Mouse (Mus musculus): ENCODE measurements around the gene Limk1. TPM values are rescaled to one million over a fixed set of nuclear protein-coding genes. Genes with fewer than 3 reads are reported as not detected.
"Not testable (repeated sequence)": the region's sequence is repeated elsewhere in the genome, so short reads cannot be mapped to it uniquely, and the experiment has no call there.

Limk1 gene
- polyA plus RNA-seq, 1 experiment from 2014 or later = 3.3 TPM

- H3K4me2 ChIP-seq; H3K4me3 ChIP-seq (ENCODE audit: low read depth, low read length); ATAC-seq (replicated peaks; ENCODE audit: insufficient number of reproducible peaks, low FRiP score, low TSS enrichment); H3K9me3 ChIP-seq (replicated peaks; ENCODE audit: control insufficient read depth, low read length); H3K36me3 ChIP-seq (ENCODE audit: control insufficient read depth, insufficient read depth, low read length); H3K9ac ChIP-seq (ENCODE audit: low read depth, low read length); H3K4me1 ChIP-seq (ENCODE audit: control insufficient read depth, insufficient read depth, low read length); H3K27me3 ChIP-seq (ENCODE audit: control insufficient read depth, insufficient read depth, low read length); H3K27ac ChIP-seq (ENCODE audit: low read depth, low read length): not testable (repeated sequence)
- WGBS (ENCODE audit: insufficient replicate concordance) = 59% methylated on average over 3 of the region's 4 CpGs
These were observed 39.4 kb downstream of the Limk1 start for GRCm38 (mm10) chr5:134648976-134649375.

GRCm38 (mm10) chr5:134647394-134647793 lies 41.0 kb downstream of the Limk1 start:
- 67% methylated on average over 2 of the region's 2 CpGs for WGBS (ENCODE audit: insufficient replicate concordance)
- H3K36me3 ChIP-seq (ENCODE audit: control insufficient read depth, insufficient read depth, low read length) = no peaks in the 10 kb centered on the region
- H3K4me1 ChIP-seq (ENCODE audit: control insufficient read depth, insufficient read depth, low read length) = no peaks in the 10 kb centered on the region
- H3K4me3 ChIP-seq (ENCODE audit: low read depth, low read length) = no peak overlapping the region
- ATAC-seq (replicated peaks; ENCODE audit: insufficient number of reproducible peaks, low FRiP score, low TSS enrichment) = no peak
- H3K9me3 ChIP-seq (replicated peaks; ENCODE audit: control insufficient read depth, low read length) = no peaks in the 10 kb centered on the region
- no peak overlapping the region for H3K4me2 ChIP-seq
- no peak overlapping the region for H3K27ac ChIP-seq (ENCODE audit: low read depth, low read length)
- no peaks in the 10 kb centered on the region for H3K27me3 ChIP-seq (ENCODE audit: control insufficient read depth, insufficient read depth, low read length)
- no peak overlapping the region for H3K9ac ChIP-seq (ENCODE audit: low read depth, low read length)

GRCm38 (mm10) chr5:134646461-134646860 lies 41.9 kb downstream of the Limk1 start:
- no peak overlapping the region for H3K9ac ChIP-seq (ENCODE audit: low read depth, low read length)
- no peak overlapping the region for H3K4me2 ChIP-seq
- 71% methylated on average over 4 of the region's 4 CpGs for WGBS (ENCODE audit: insufficient replicate concordance)
- no peak overlapping the region for H3K4me3 ChIP-seq (ENCODE audit: low read depth, low read length)
- H3K36me3 ChIP-seq (ENCODE audit: control insufficient read depth, insufficient read depth, low read length) = no peaks in the 10 kb centered on the region
- H3K27me3 ChIP-seq (ENCODE audit: control insufficient read depth, insufficient read depth, low read length) = no peaks in the 10 kb centered on the region
- ATAC-seq (replicated peaks; ENCODE audit: insufficient number of reproducible peaks, low FRiP score, low TSS enrichment) = no peak
- no peaks in the 10 kb centered on the region for H3K9me3 ChIP-seq (replicated peaks; ENCODE audit: control insufficient read depth, low read length)
- H3K4me1 ChIP-seq (ENCODE audit: control insufficient read depth, insufficient read depth, low read length) = no peaks in the 10 kb centered on the region
- H3K27ac ChIP-seq (ENCODE audit: low read depth, low read length) = no peak overlapping the region

GRCm38 (mm10) chr5:134644643-134645118 lies 43.7 kb downstream of the Limk1 start:
- Histone ChIP-seq H3K4me2 (no peak overlapping the region), H3K27me3 (ENCODE audit: control insufficient read depth, insufficient read depth, low read length) (no peaks in the 10 kb centered on the region), H3K27ac (ENCODE audit: low read depth, low read length) (no peak overlapping the region), H3K4me3 (ENCODE audit: low read depth, low read length) (no peak overlapping the region), H3K36me3 (ENCODE audit: control insufficient read depth, insufficient read depth, low read length) (no peaks in the 10 kb centered on the region), H3K9ac (ENCODE audit: low read depth, low read length) (no peak overlapping the region), H3K9me3 (replicated peaks; ENCODE audit: control insufficient read depth, low read length) (no peaks in the 10 kb centered on the region), H3K4me1 (ENCODE audit: control insufficient read depth, insufficient read depth, low read length) (no peaks in the 10 kb centered on the region)
- WGBS (ENCODE audit: insufficient replicate concordance) = 46% methylated on average over 8 of the region's 8 CpGs
- no peak for ATAC-seq (replicated peaks; ENCODE audit: insufficient number of reproducible peaks, low FRiP score, low TSS enrichment)

GRCm38 (mm10) chr5:134644121-134644520 lies 44.3 kb downstream of the Limk1 start:
- Histone ChIP-seq H3K4me1 (ENCODE audit: control insufficient read depth, insufficient read depth, low read length) (no peaks in the 10 kb centered on the region), H3K27me3 (ENCODE audit: control insufficient read depth, insufficient read depth, low read length) (no peaks in the 10 kb centered on the region), H3K9ac (ENCODE audit: low read depth, low read length) (no peak overlapping the region), H3K27ac (ENCODE audit: low read depth, low read length) (no peak overlapping the region), H3K4me3 (ENCODE audit: low read depth, low read length) (no peak overlapping the region), H3K4me2 (no peak overlapping the region), H3K36me3 (ENCODE audit: control insufficient read depth, insufficient read depth, low read length) (no peaks in the 10 kb centered on the region), H3K9me3 (replicated peaks; ENCODE audit: control insufficient read depth, low read length) (no peaks in the 10 kb centered on the region)
- WGBS (ENCODE audit: insufficient replicate concordance) = 52% methylated on average over 1 of the region's 1 CpGs
- ATAC-seq (replicated peaks; ENCODE audit: insufficient number of reproducible peaks, low FRiP score, low TSS enrichment) = no peak

GRCm38 (mm10) chr5:134640371-134640770 lies 48.0 kb downstream of the Limk1 start:
- Histone ChIP-seq H3K9ac (ENCODE audit: low read depth, low read length) (no peak overlapping the region), H3K9me3 (replicated peaks; ENCODE audit: control insufficient read depth, low read length) (no peaks in the 10 kb centered on the region), H3K4me1 (ENCODE audit: control insufficient read depth, insufficient read depth, low read length) (peaks cover 6% of the 10 kb centered on the region), H3K4me2 (no peak overlapping the region), H3K27me3 (ENCODE audit: control insufficient read depth, insufficient read depth, low read length) (no peaks in the 10 kb centered on the region), H3K36me3 (ENCODE audit: control insufficient read depth, insufficient read depth, low read length) (peaks cover 5% of the 10 kb centered on the region; the same call in 1 of the 2 replicates), H3K4me3 (ENCODE audit: low read depth, low read length) (no peak overlapping the region), H3K27ac (ENCODE audit: low read depth, low read length) (no peak overlapping the region)
- no peak for ATAC-seq (replicated peaks; ENCODE audit: insufficient number of reproducible peaks, low FRiP score, low TSS enrichment)
- WGBS (ENCODE audit: insufficient replicate concordance) = 85% methylated on average over 3 of the region's 3 CpGs

- H3K9me3 ChIP-seq (replicated peaks; ENCODE audit: control insufficient read depth, low read length) = no peaks in the 10 kb centered on the region
- peaks cover 6% of the 10 kb centered on the region for H3K4me1 ChIP-seq (ENCODE audit: control insufficient read depth, insufficient read depth, low read length)
- peak within 1 kb of the TSS; percentile 99 for H3K4me3 ChIP-seq (ENCODE audit: low read depth, low read length)
- under 1% methylated on average over 49 of the region's 52 CpGs for WGBS (ENCODE audit: insufficient replicate concordance)
- peaks cover 8% of the 10 kb centered on the region; the same call in 1 of the 2 replicates for H3K36me3 ChIP-seq (ENCODE audit: control insufficient read depth, insufficient read depth, low read length)
- peak; percentile 94 for ATAC-seq (replicated peaks; ENCODE audit: insufficient number of reproducible peaks, low FRiP score, low TSS enrichment)
- H3K27ac ChIP-seq (ENCODE audit: low read depth, low read length) = peak within 1 kb of the TSS; percentile 92
- no peaks in the 10 kb centered on the region for H3K27me3 ChIP-seq (ENCODE audit: control insufficient read depth, insufficient read depth, low read length)
- H3K4me2 ChIP-seq = peak within 1 kb of the TSS; percentile 94
- peak within 1 kb of the TSS; percentile 99 for H3K9ac ChIP-seq (ENCODE audit: low read depth, low read length)
These were observed 49.1 kb downstream of the Limk1 start, which contains the start of gene Eif4h for GRCm38 (mm10) chr5:134639269-134639682. TSS of gene Eif4h (minus strand) at chr5:134639490.

GRCm38 (mm10) chr5:134638461-134639268 lies 49.7 kb downstream of the Limk1 start:
- Histone ChIP-seq H3K4me3 (ENCODE audit: low read depth, low read length) (peak overlapping the region; percentile 99), H3K9me3 (replicated peaks; ENCODE audit: control insufficient read depth, low read length) (no peaks in the 10 kb centered on the region), H3K27ac (ENCODE audit: low read depth, low read length) (peak overlapping the region; percentile 92), H3K4me1 (ENCODE audit: control insufficient read depth, insufficient read depth, low read length) (peaks cover 6% of the 10 kb centered on the region), H3K36me3 (ENCODE audit: control insufficient read depth, insufficient read depth, low read length) (peaks cover 8% of the 10 kb centered on the region; the same call in 1 of the 2 replicates), H3K4me2 (peak overlapping the region; percentile 94), H3K9ac (ENCODE audit: low read depth, low read length) (peak overlapping the region; percentile 99), H3K27me3 (ENCODE audit: control insufficient read depth, insufficient read depth, low read length) (no peaks in the 10 kb centered on the region)
- ATAC-seq (replicated peaks; ENCODE audit: insufficient number of reproducible peaks, low FRiP score, low TSS enrichment) = peak; percentile 61
- WGBS (ENCODE audit: insufficient replicate concordance) = under 1% methylated on average over 83 of the region's 85 CpGs
